Mouse (Mus musculus): ENCODE data around the gene Lgi1. TPM values are rescaled to one million over a fixed set of nuclear protein-coding genes. Genes with fewer than 3 reads are reported as not detected.
A peak's percentile ranks its signal among the peaks of the same experiment; 100 is the strongest.

The Lgi1 gene
- total RNA-seq (2014; rRNA removed) (15.5 and 16.5 TPM in 2 replicates), polyA plus RNA-seq (2015; fragmentation: Nextera tagmentation; extraction: Ambion mirVana) (20.3 and 20.6 TPM in 2 replicates)

DNA sequence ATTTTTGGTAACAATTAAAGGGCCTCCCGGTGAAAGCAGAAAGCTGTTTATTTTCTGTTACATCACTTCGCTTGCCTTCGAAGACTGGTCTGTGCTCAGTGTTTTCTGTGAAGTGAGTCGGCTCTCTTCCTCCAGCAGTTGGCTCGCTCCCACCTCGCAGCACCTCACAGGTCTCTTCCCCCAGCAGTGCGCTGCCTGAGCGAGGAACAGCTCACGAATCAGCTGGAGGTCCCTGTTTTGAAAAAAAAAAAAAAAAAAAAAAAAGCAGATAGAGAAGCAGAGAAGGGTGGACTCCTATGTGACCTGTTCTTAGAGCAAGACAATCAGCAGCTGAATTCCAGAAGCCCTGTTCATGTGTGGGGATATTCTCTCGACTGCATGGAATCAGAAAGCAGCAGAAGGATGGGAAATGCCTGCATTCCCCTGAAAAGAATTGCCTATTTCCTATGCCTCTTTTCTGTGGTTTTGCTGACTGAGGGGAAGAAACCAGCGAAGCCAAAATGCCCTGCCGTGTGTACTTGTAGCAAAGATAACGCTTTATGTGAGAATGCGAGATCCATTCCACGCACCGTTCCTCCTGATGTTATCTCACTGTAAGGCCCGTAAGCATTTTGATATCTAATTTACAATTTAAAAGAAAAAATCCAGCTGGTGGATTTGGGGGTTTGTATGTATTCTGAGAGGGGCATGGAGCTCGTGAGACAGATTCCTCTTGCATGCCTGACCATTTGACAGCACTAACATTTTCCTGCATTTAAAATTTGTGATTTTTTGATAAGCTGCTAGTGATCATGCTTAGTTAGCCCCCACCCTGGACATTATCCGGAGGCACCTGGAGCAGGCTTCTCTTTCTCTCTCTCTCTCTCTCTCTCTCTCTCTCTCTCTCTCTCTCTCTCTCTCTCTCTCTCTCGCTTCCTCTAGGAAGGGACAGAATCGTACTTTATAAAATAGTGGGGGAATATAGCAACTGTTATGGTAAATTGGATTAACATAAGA lies at the start of gene Lgi1:
TSS of gene Lgi1 (plus strand) at position 32 of the 996 bp plus-strand sequence.
- Histone ChIP-seq H3K9me3 (ENCODE audit: low read length) (no peaks in the 10 kb centered on the region), H3K27me3 (ENCODE audit: insufficient read depth, low read length) (no peaks in the 10 kb centered on the region), H3K36me3 (ENCODE audit: insufficient read depth, low read length) (no peaks in the 10 kb centered on the region), H3K27ac (peak within 1 kb of the TSS; percentile 89), H3K4me3 (ENCODE audit: low read length) (peak within 1 kb of the TSS; percentile 38), H3K9ac (replicated peaks; ENCODE audit: low read length) (peak within 1 kb of the TSS; percentile 59), H3K4me2 (ENCODE audit: low read depth, low read length) (peak within 1 kb of the TSS; percentile 59), H3K4me1 (ENCODE audit: insufficient read depth, low read length) (no peaks in the 10 kb centered on the region)
- 15% methylated on average over 21 of the region's 21 CpGs for WGBS
- peak; percentile 75 for ATAC-seq
- peak; percentile 71 for DNase-seq (ENCODE audit: low spot score)
- TF ChIP-seq CTCF (IDR thresholded peaks at IDR 0.05; ENCODE audit: low read depth), result no peak

DNA sequence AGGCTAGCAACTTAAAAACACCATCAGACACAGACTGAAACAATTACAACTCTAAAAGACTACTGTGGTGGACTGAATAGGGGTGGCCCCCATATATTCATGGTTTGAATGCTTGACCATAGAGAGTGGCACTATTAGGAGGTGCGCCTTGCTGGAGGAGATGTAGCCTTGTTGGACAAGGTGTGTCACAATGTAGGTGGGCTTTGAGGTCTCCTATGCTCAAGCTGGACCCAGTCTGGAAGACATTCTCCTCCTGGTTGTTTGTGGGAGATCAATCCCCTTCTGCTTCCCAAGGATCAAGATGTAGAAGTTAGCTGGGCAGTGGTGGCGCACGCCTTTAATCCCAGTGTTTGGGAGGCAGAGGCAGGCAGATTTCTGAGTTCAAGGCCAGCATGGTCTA lies 46.6 kb upstream of the Lgi1 start:
- Histone ChIP-seq H3K4me3 (ENCODE audit: low read length) (no peak overlapping the region), H3K36me3 (ENCODE audit: insufficient read depth, low read length) (no peaks in the 10 kb centered on the region), H3K4me1 (ENCODE audit: insufficient read depth, low read length) (no peaks in the 10 kb centered on the region), H3K9ac (replicated peaks; ENCODE audit: low read length) (no peak overlapping the region), H3K27me3 (ENCODE audit: insufficient read depth, low read length) (no peaks in the 10 kb centered on the region), H3K27ac (no peak overlapping the region), H3K9me3 (ENCODE audit: low read length) (no peaks in the 10 kb centered on the region), H3K4me2 (ENCODE audit: low read depth, low read length) (no peak overlapping the region)
- 98% methylated on average over 3 of the region's 3 CpGs for WGBS
- no peak for TF ChIP-seq CTCF (IDR thresholded peaks at IDR 0.05; ENCODE audit: low read depth)
- no peak for DNase-seq (ENCODE audit: low spot score)
- ATAC-seq, result no peak

DNA sequence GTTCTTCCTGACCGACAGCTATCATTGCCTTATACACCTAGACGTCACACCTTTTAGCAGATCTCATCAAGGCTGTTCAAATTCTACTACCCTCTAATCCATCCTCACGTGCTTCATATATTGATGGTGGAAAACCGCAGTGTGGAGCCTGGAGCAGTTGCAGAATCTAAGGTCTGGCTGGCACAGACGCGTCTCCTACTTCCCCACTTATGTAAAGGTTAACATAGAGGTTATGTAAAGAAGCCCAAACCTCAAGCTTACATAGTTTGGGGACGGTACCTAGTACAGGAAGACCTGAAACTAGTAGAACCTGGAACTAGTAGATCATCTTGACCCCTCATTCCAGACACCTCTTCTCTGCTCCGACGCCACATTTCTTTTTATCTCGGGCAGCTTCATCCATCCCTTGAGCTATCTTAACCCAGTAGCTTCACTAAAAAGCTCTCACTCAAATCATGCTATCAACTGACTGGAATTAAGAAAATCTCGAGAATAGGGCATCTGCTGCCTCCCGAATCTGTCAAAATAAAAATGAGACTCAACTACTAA lies 40.9 kb upstream of the Lgi1 start:
- 12% methylated on average over 12 of the region's 12 CpGs for WGBS
- Histone ChIP-seq H3K27ac (peak overlapping the region; percentile 96), H3K9me3 (ENCODE audit: low read length) (no peaks in the 10 kb centered on the region), H3K4me1 (ENCODE audit: insufficient read depth, low read length) (0 out of 2 replicates have a peak, but pooled peaks cover 3% of the 10 kb centered on the region), H3K4me2 (ENCODE audit: low read depth, low read length) (peak overlapping the region; percentile 70), H3K27me3 (ENCODE audit: insufficient read depth, low read length) (no peaks in the 10 kb centered on the region), H3K36me3 (ENCODE audit: insufficient read depth, low read length) (no peaks in the 10 kb centered on the region), H3K9ac (replicated peaks; ENCODE audit: low read length) (peak overlapping the region; percentile 72), H3K4me3 (ENCODE audit: low read length) (peak overlapping the region; percentile 42)
- ATAC-seq, result peak; percentile 21
- no peak for DNase-seq (ENCODE audit: low spot score)
- no peak for TF ChIP-seq CTCF (IDR thresholded peaks at IDR 0.05; ENCODE audit: low read depth)

DNA sequence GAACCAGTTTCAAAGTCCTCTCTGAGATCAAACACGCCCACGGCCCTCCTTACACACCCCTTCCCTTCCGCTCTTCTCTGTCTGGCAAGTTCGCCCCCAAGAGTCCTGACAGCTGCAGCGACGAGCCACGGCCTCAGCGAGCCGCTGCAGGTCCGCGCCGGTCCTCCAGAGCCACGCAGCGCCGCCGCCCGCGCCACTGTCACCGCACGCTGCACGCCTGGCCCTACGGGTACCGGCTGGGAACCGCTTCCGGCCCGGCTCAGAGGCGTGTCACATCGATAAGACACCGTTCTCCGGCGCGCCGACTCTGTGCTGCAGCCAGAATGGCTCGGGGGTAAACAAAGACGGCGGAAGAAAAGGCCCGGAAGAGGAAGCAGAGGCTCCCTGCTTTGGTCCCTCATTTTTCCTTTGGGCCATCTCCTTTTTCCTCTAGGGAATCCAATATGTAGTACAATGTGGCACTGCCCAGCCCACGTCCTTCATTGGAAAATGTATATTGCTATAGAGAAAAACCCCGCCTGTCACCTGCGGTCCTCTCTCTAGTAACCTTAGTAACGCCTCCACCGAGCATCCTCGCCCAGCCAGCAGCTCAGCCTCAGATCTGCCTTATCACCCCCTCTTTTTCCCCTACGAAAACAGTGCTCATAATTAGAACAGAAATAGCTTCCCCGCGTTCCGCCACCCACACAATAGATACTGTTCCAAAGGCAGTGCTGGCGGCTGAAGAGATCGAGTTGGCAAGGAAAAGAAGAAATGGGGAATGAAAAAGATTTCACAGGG lies 40.2 kb upstream of the Lgi1 start, which contains the start of gene Fra10ac1:
TSS of gene Fra10ac1 (minus strand) at position 252 of the 780 bp plus-strand sequence.
- ATAC-seq (peak; percentile 99), DNase-seq (ENCODE audit: low spot score) (peak; percentile 96)
- no peaks in the 10 kb centered on the region for H3K27me3 ChIP-seq (ENCODE audit: insufficient read depth, low read length)
- no peaks in the 10 kb centered on the region for H3K36me3 ChIP-seq (ENCODE audit: insufficient read depth, low read length)
- H3K4me1 ChIP-seq (ENCODE audit: insufficient read depth, low read length), result 0 out of 2 replicates have a peak, but pooled peaks cover 3% of the 10 kb centered on the region
- peak; percentile 55 for TF ChIP-seq CTCF (IDR thresholded peaks at IDR 0.05; ENCODE audit: low read depth)
- H3K9me3 ChIP-seq (ENCODE audit: low read length), result no peaks in the 10 kb centered on the region
- 2% methylated on average over 49 of the region's 49 CpGs for WGBS
- peak within 1 kb of the TSS; percentile 72 for H3K9ac ChIP-seq (replicated peaks; ENCODE audit: low read length)
- peak within 1 kb of the TSS; percentile 96 for H3K27ac ChIP-seq
- peak within 1 kb of the TSS; percentile 70 for H3K4me2 ChIP-seq (ENCODE audit: low read depth, low read length)
- H3K4me3 ChIP-seq (ENCODE audit: low read length), result peak within 1 kb of the TSS; percentile 42

DNA sequence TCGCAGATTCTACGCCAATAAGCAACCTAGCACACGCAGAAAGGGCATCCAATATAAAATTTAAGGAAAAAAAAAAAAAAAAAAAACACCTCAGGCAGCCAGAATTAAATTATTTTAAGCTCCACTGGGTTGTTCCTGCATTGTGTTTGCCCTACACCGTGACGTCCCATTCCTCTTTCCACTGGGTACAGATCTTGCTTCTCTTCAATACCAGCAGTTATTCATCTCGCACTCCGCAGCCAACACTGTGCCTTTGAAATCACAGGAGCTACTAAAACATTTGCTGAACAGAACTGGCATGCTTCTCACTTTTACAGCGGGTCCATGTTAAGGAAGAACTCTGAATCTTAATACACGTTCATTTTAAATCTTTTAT lies 39.7 kb upstream of the Lgi1 start:
- H3K4me3 ChIP-seq (ENCODE audit: low read length), result peak overlapping the region; percentile 42
- H3K9me3 ChIP-seq (ENCODE audit: low read length), result no peaks in the 10 kb centered on the region
- no peaks in the 10 kb centered on the region for H3K36me3 ChIP-seq (ENCODE audit: insufficient read depth, low read length)
- ATAC-seq (no peak), DNase-seq (ENCODE audit: low spot score) (peak; percentile 76)
- H3K27me3 ChIP-seq (ENCODE audit: insufficient read depth, low read length), result no peaks in the 10 kb centered on the region
- H3K4me2 ChIP-seq (ENCODE audit: low read depth, low read length), result peak overlapping the region; percentile 70
- H3K27ac ChIP-seq, result peak overlapping the region; percentile 96
- 4% methylated on average over 9 of the region's 9 CpGs for WGBS
- H3K4me1 ChIP-seq (ENCODE audit: insufficient read depth, low read length), result 0 out of 2 replicates have a peak, but pooled peaks cover 3% of the 10 kb centered on the region
- peak overlapping the region; percentile 72 for H3K9ac ChIP-seq (replicated peaks; ENCODE audit: low read length)
- no peak for TF ChIP-seq CTCF (IDR thresholded peaks at IDR 0.05; ENCODE audit: low read depth)

DNA sequence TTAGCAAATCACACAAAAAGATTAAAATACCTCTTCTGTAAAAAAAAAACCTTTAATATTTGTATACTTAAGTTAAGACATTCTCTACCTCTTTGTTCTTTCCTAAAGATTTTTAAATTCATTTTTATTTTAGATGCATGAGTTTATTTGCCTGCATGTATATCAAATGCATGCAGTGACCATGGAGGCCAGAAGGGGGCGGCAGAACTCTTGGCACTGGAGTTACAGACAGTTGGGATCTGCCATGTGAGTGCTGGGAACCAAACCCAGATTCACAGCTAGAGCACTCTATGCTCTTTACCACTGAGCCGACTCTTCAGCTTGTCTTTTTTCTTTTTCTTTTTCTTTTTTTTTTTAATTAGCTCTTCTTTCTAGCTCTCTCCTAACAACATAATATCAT lies 35.6 kb upstream of the Lgi1 start:
- Histone ChIP-seq H3K4me1 (ENCODE audit: insufficient read depth, low read length) (0 out of 2 replicates have a peak, but pooled peaks cover 3% of the 10 kb centered on the region), H3K27me3 (ENCODE audit: insufficient read depth, low read length) (no peaks in the 10 kb centered on the region), H3K27ac (no peak overlapping the region), H3K4me2 (ENCODE audit: low read depth, low read length) (no peak overlapping the region), H3K4me3 (ENCODE audit: low read length) (no peak overlapping the region), H3K9ac (replicated peaks; ENCODE audit: low read length) (no peak overlapping the region), H3K36me3 (ENCODE audit: insufficient read depth, low read length) (no peaks in the 10 kb centered on the region), H3K9me3 (ENCODE audit: low read length) (no peaks in the 10 kb centered on the region)
- WGBS, result 55% methylated on average over 2 of the region's 2 CpGs
- DNase-seq (ENCODE audit: low spot score) (no peak), ATAC-seq (no peak)
- TF ChIP-seq CTCF (IDR thresholded peaks at IDR 0.05; ENCODE audit: low read depth), result peak; percentile 33
